Mouse (Mus musculus): ENCODE measurements around the gene Akr1c20.

Akr1c20 gene

GRCm38 (mm10) chr13:4523201-4523838 is at the start of gene Akr1c20:
TSS of gene Akr1c20 (minus strand) at chr13:4523345.
- DNase-seq (ENCODE audit: low spot score in 2 of 2): no peak

- no peak for DNase-seq (ENCODE audit: low spot score in 2 of 2)
Measured at GRCm38 (mm10) chr13:4565996-4566395, 42.9 kb upstream of the Akr1c20 start.

- DNase-seq (ENCODE audit: low spot score in 2 of 2): no peak
Measured at GRCm38 (mm10) chr13:4560500-4560899, 37.4 kb upstream of the Akr1c20 start.

- no peak for DNase-seq (ENCODE audit: low spot score in 2 of 2)
Measured at GRCm38 (mm10) chr13:4559143-4559542, 36.0 kb upstream of the Akr1c20 start.

GRCm38 (mm10) chr13:4514811-4515210 is 8.3 kb downstream of the Akr1c20 start:
- no peak for DNase-seq (ENCODE audit: low spot score in 2 of 2)

- DNase-seq (ENCODE audit: low spot score in 2 of 2): no peak
Measured at GRCm38 (mm10) chr13:4467896-4468295, 55.2 kb downstream of the Akr1c20 start.

- DNase-seq (ENCODE audit: low spot score in 2 of 2): no peak
Measured at GRCm38 (mm10) chr13:4465641-4466040, 57.5 kb downstream of the Akr1c20 start.

Measured in right cerebral cortex, postnatal 36 days (tissue).